8 mouse cellular contexts compared by ENCODE assay signal in genomic region chr1:135452259-135452658, GRCm38 (mm10). TPM values are rescaled to one million over a fixed set of nuclear protein-coding genes. Genes with fewer than 3 reads are reported as not detected.
DNase-seq lines count a peak whose midpoint lies in the region; ATAC-seq and TF ChIP-seq lines count a peak whose summit lies in the region.

No protein-coding gene starts in this region.

- no peak overlapping the region for H3K4me2 ChIP-seq in neural tube, embryonic 15.5 days
- H3K4me2 ChIP-seq in midbrain, postnatal 0 days (ENCODE audit: low read depth, low read length, poor library complexity, severe bottlenecking) = no peak overlapping the region

- H3K36me3 ChIP-seq in heart, adult 2 months (ENCODE audit: control insufficient read depth, insufficient read depth, low read length) = no peaks in the 10 kb centered on the region
- H3K36me3 ChIP-seq in neural tube, embryonic 15.5 days = peaks cover 86% of the 10 kb centered on the region
- peaks cover 73% of the 10 kb centered on the region for H3K36me3 ChIP-seq in midbrain, postnatal 0 days (ENCODE audit: insufficient read depth, low read length)

- H3K27me3 ChIP-seq in heart, adult 2 months (ENCODE audit: control insufficient read depth, insufficient read depth, low read length) = no peaks in the 10 kb centered on the region
- H3K27me3 ChIP-seq in neural tube, embryonic 15.5 days (replicated peaks) = no peaks in the 10 kb centered on the region
- H3K27me3 ChIP-seq in midbrain, postnatal 0 days (ENCODE audit: insufficient read depth, low read length) = no peaks in the 10 kb centered on the region

- no peaks in the 10 kb centered on the region for H3K9me3 ChIP-seq in neural tube, embryonic 15.5 days (replicated peaks)
- no peaks in the 10 kb centered on the region for H3K9me3 ChIP-seq in midbrain, postnatal 0 days (ENCODE audit: low read length)

- no peaks in the 10 kb centered on the region for H3K4me1 ChIP-seq in heart, adult 2 months (ENCODE audit: control insufficient read depth, insufficient read depth, low read length)
- H3K4me1 ChIP-seq in neural tube, embryonic 15.5 days = no peaks in the 10 kb centered on the region
- H3K4me1 ChIP-seq in cortical plate, adult 2 months (ENCODE audit: control insufficient read depth, insufficient read depth, low read length) = no peaks in the 10 kb centered on the region
- H3K4me1 ChIP-seq in midbrain, postnatal 0 days (ENCODE audit: insufficient read depth, low read length) = no peaks in the 10 kb centered on the region

- H3K4me3 ChIP-seq in heart, adult 2 months = no peak overlapping the region
- H3K4me3 ChIP-seq in neural tube, embryonic 15.5 days (replicated peaks) = no peak overlapping the region
- no peak overlapping the region for H3K4me3 ChIP-seq in cortical plate, adult 2 months (ENCODE audit: insufficient read depth, low read length)
- no peak overlapping the region for H3K4me3 ChIP-seq in midbrain, postnatal 0 days (ENCODE audit: low read depth, low read length)

- no peak overlapping the region for H3K9ac ChIP-seq in heart, adult 2 months (ENCODE audit: low read depth, low read length)
- no peak overlapping the region for H3K9ac ChIP-seq in neural tube, embryonic 15.5 days (replicated peaks)
- no peak overlapping the region for H3K9ac ChIP-seq in midbrain, postnatal 0 days (replicated peaks; ENCODE audit: low read length, poor library complexity, severe bottlenecking)

- no peak for DNase-seq in heart, adult 2 months
- no peak for DNase-seq in heart, postnatal 25 days (ENCODE audit: low spot score)
- peak; percentile 14 for DNase-seq in neural tube, embryonic 10.5 days (ENCODE audit: extremely low spot score, low spot score)
- peak; percentile 59 for DNase-seq in midbrain, postnatal 0 days (ENCODE audit: low spot score)
- DNase-seq in urinary bladder, adult 2 months (ENCODE audit: low spot score) = no peak
- no peak for DNase-seq in spleen, postnatal 14 days (ENCODE audit: low spot score in 2 of 2)

- no peak overlapping the region for H3K27ac ChIP-seq in heart, adult 2 months
- H3K27ac ChIP-seq in neural tube, embryonic 15.5 days (replicated peaks) = no peak overlapping the region
- no peak overlapping the region for H3K27ac ChIP-seq in cortical plate, adult 2 months (ENCODE audit: insufficient read depth, low read length)
- no peak overlapping the region for H3K27ac ChIP-seq in midbrain, postnatal 0 days (ENCODE audit: low read depth, low read length)

- TF ChIP-seq CTCF in heart, adult 2 months (IDR thresholded peaks at IDR 0.05) = peak; percentile 64
- TF ChIP-seq CTCF in cortical plate, adult 2 months (IDR thresholded peaks at IDR 0.05; ENCODE audit: extremely low read depth, insufficient read depth, low read length) = peak; percentile 44
- TF ChIP-seq CTCF in midbrain, postnatal 0 days (IDR thresholded peaks at IDR 0.05) = peak; percentile 65

- intact Hi-C loops in heart, adult 2 months (cut with DNase I) = no loop called here
- intact Hi-C loops in heart, postnatal 25 days (cut with DNase I) = no loop called here

- TF ChIP-seq POLR2A in heart, adult 2 months (IDR thresholded peaks at IDR 0.05; ENCODE audit: insufficient read depth, low read depth, low read length) = no peak
- TF ChIP-seq POLR2A in cortical plate, adult 2 months (IDR thresholded peaks at IDR 0.05; ENCODE audit: extremely low read depth, insufficient read depth, low read length) = no peak

- ATAC-seq in neural tube, embryonic 15.5 days (ENCODE audit: low FRiP score) = no peak
- no peak for ATAC-seq in midbrain, postnatal 0 days (ENCODE audit: low FRiP score)

- H3K79me2 ChIP-seq in heart, adult 2 months (replicated peaks; ENCODE audit: control insufficient read depth, insufficient read depth, low read length) = no peaks in the 10 kb centered on the region

- 68% methylated on average over 10 of the region's 10 CpGs for WGBS in heart, adult 2 months
- 82% methylated on average over 10 of the region's 10 CpGs for WGBS in neural tube, embryonic 15.5 days
- WGBS in midbrain, postnatal 0 days = 78% methylated on average over 10 of the region's 10 CpGs

- TF ChIP-seq EP300 in heart, adult 2 months (IDR thresholded peaks at IDR 0.05; ENCODE audit: insufficient read depth, low read depth, low read length) = no peak

RNA-seq across cellular contexts. Expression of gene Ipo9, which starts 22.0 kb away (rescaled TPM):
- total RNA-seq in heart, adult 2 months (2021) = 10 to 100 TPM; 31.9 to 35.3 TPM
- 40.8 and 64.6 TPM in 2 replicates for polyA plus RNA-seq in heart, adult 2 months (2012; rRNA removed)
- total RNA-seq in heart, postnatal 25 days (2021) = 10 to 100 TPM; 32.2 to 36.0 TPM
- polyA plus RNA-seq in neural tube, embryonic 15.5 days (2015; fragmentation: Nextera tagmentation; extraction: Ambion mirVana) = 100 and 109 TPM in 2 replicates
- 149 and 169 TPM in 2 replicates for polyA plus RNA-seq in cortical plate, adult 2 months (2012; rRNA removed)
- 88.7 and 128 TPM in 2 replicates for total RNA-seq in midbrain, postnatal 0 days (2014; rRNA removed)
- 89.3 and 93.3 TPM in 2 replicates for polyA plus RNA-seq in midbrain, postnatal 0 days (2015; fragmentation: Nextera tagmentation; extraction: Ambion mirVana)
- 42.4 and 47.8 TPM in 2 replicates for polyA plus RNA-seq in urinary bladder, adult 2 months (2012; rRNA removed)

Comparison
In these comparisons a context has a peak if more than half of its experiments do, and no peak if none do; other contexts are left out.
1. DNase-seq: peak in neural tube, embryonic 10.5 days (single experiment) and midbrain, postnatal 0 days (single experiment); none in heart, adult 2 months (0 of 2), heart, postnatal 25 days (single experiment), urinary bladder, adult 2 months (single experiment) and spleen, postnatal 14 days (0 of 2).
2. Peak in every context shown above with its lines, with median percentiles within 50 percentile points of each other: CTCF ChIP-seq.